In the genomic region with DNA sequence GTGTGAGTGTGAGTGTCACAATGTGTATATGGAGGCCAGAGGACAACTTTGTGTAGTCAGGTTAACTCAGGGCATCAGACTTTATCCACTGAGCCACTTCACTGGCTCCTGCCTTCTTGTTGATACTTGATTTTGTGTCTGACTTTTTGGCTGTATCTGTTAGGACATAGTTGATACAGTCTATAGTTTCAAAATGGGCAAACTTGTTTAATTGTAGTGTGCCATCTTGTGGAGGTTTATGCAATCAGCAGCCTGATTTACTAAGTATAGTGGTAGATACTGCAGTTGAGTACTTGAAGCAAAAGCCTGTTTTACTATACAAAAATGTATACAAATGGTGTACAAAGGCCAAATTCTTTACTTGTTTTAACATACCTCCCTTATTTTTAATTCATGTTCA, we compare ENCODE assay signal across 8 mouse cellular contexts. TPM values are rescaled to one million over a fixed set of nuclear protein-coding genes. Genes with fewer than 3 reads are reported as not detected.
DNase-seq lines count a peak whose midpoint lies in the region; ATAC-seq lines count a peak whose summit lies in the region.

No protein-coding gene starts in this region.

- DNase-seq in cerebellum, adult 18-20 months = peak; percentile 39 to 43
- DNase-seq in layer of hippocampus, adult 9-10 months (ENCODE audit: low spot score) = peak; percentile 75
- DNase-seq in layer of hippocampus, adult 8-10 months (ENCODE audit: low spot score in 2 of 2) = no peak
- peak; percentile 47 for DNase-seq in ES-CJ7 (ENCODE audit: low read depth, low spot score)
- DNase-seq in spleen, postnatal 14 days (ENCODE audit: low spot score in 2 of 2) = no peak

- ATAC-seq in cerebellum, adult (ENCODE audit: insufficient number of reproducible peaks, low FRiP score, low TSS enrichment) = no peak
- peak; percentile 70 for ATAC-seq in erythroblast, adult 5-6 weeks (replicated peaks; ENCODE audit: low FRiP score, poor library complexity, severe bottlenecking)
- ATAC-seq in megakaryocyte-erythroid progenitor cell, adult 5-6 weeks (replicated peaks; ENCODE audit: low FRiP score, low TSS enrichment, poor library complexity, severe bottlenecking) = peak; percentile 81; the same call in 1 of the 2 replicates

RNA-seq across cellular contexts. Expression of a gene that starts 55.2 kb away (rescaled TPM):
- total RNA-seq in layer of hippocampus, adult 8-10 months (2022) = 100 to 1,000 TPM; 160 to 192 (median 175) TPM
- 91.3 and 91.8 TPM in 2 replicates for total RNA-seq in erythroblast, adult 5-6 weeks (2015; ENCODE audit: low replicate concordance)
- 126 and 137 TPM in 2 replicates for total RNA-seq in erythroblast, adult 5-6 weeks (2017; ENCODE audit: low replicate concordance)
- total RNA-seq in megakaryocyte-erythroid progenitor cell, adult 5-6 weeks (2014; fragmentation: Nextera tagmentation) = 130 and 141 TPM in 2 replicates
- 186 and 215 TPM in 2 replicates for total RNA-seq in megakaryocyte-erythroid progenitor cell, adult 5-6 weeks (2017)

Comparison
In these comparisons a context has a peak if more than half of its experiments do, and no peak if none do; other contexts are left out.
1. DNase-seq: peak in cerebellum, adult 18-20 months (2 of 2), layer of hippocampus, adult 9-10 months (single experiment) and ES-CJ7 (single experiment); none in layer of hippocampus, adult 8-10 months (0 of 2) and spleen, postnatal 14 days (0 of 2).